Mouse (Mus musculus): Measurements from ENCODE around the gene Pak2. TPM values are rescaled to one million over a fixed set of nuclear protein-coding genes. Genes with fewer than 3 reads are reported as not detected.

Gene Pak2
- polyA plus RNA-seq (2012; rRNA removed; ENCODE audit: low replicate concordance) = 20.3 and 28.5 TPM in 2 replicates

GRCm38 (mm10) chr16:32078991-32079511 lies at the start of gene Pak2:
Pak2 (minus strand) TSS chr16:32079342.

GRCm38 (mm10) chr16:32099638-32100150 lies 20.6 kb upstream of the Pak2 start, which contains the start of the genes Pigx and Cep19:
Pigx (minus strand) TSS chr16:32099740.
Cep19 (plus strand) TSS chr16:32099800.

GRCm38 (mm10) chr16:32002509-32003477 lies 76.3 kb downstream of the Pak2 start, which contains the start of gene Senp5:
Senp5 (minus strand) TSS chr16:32003287.

Other genes starting within 250 kb of the Pak2 start
- 2.1 TPM in 1 of 2 replicates, not detected in the other for gene Meltf, start 200.5 kb downstream of the Pak2 start, polyA plus RNA-seq (2012; rRNA removed; ENCODE audit: low replicate concordance)
- gene Pigz, start 145.5 kb downstream of the Pak2 start, polyA plus RNA-seq (2012; rRNA removed; ENCODE audit: low replicate concordance) = 3.3 and 6.1 TPM in 2 replicates
- gene 0610012G03Rik, start 130.8 kb downstream of the Pak2 start, polyA plus RNA-seq (2012; rRNA removed; ENCODE audit: low replicate concordance) = 56.8 and 64.5 TPM in 2 replicates
- 12.7 and 18.7 TPM in 2 replicates for gene Ncbp2, start 130.8 kb downstream of the Pak2 start, polyA plus RNA-seq (2012; rRNA removed; ENCODE audit: low replicate concordance)
- 7.5 and 9.8 TPM in 2 replicates for gene Senp5, start 76.1 kb downstream of the Pak2 start, polyA plus RNA-seq (2012; rRNA removed; ENCODE audit: low replicate concordance)
- gene Pigx, start 20.4 kb upstream of the Pak2 start, polyA plus RNA-seq (2012; rRNA removed; ENCODE audit: low replicate concordance) = 21.4 and 41.7 TPM in 2 replicates
- gene Cep19, start 20.5 kb upstream of the Pak2 start, polyA plus RNA-seq (2012; rRNA removed; ENCODE audit: low replicate concordance) = 4.4 and 8.4 TPM in 2 replicates
- gene Nrros, start 86.3 kb upstream of the Pak2 start, polyA plus RNA-seq (2012; rRNA removed; ENCODE audit: low replicate concordance) = 44.5 and 44.7 TPM in 2 replicates
- gene Bex6, start 100.5 kb upstream of the Pak2 start, polyA plus RNA-seq (2012; rRNA removed; ENCODE audit: low replicate concordance) = 0.18 TPM in 1 of 2 replicates, not detected in the other
- gene Fbxo45, start 167.8 kb upstream of the Pak2 start, polyA plus RNA-seq (2012; rRNA removed; ENCODE audit: low replicate concordance) = 6.7 and 7.8 TPM in 2 replicates
- gene Wdr53, start 167.9 kb upstream of the Pak2 start, polyA plus RNA-seq (2012; rRNA removed; ENCODE audit: low replicate concordance) = 8.5 and 9.7 TPM in 2 replicates
- gene Smco1, start 192.1 kb upstream of the Pak2 start, polyA plus RNA-seq (2012; rRNA removed; ENCODE audit: low replicate concordance) = 0.07 and 0.10 TPM in 2 replicates
- 6.8 and 15.6 TPM in 2 replicates for gene Rnf168, start 198.1 kb upstream of the Pak2 start, polyA plus RNA-seq (2012; rRNA removed; ENCODE audit: low replicate concordance)

All from subcutaneous adipose tissue, adult 2 months (tissue).